Mouse (Mus musculus) hindbrain, embryonic 15.5 days (tissue): Measurements from ENCODE around the gene Dhx37. TPM values are rescaled to one million over a fixed set of nuclear protein-coding genes. Genes with fewer than 3 reads are reported as not detected.

Experiments
- ATAC-seq: fragments of 200-750 bp; cut with Nextera tagmentation; 2 replicates; pipeline ENCODE4 v1.8.0; 2017; ENCODE audit warnings: low read depth, moderate number of reproducible peaks, moderate TSS enrichment; ENCODE audit not compliant: low FRiP score
- H3K27ac ChIP-seq: fragments of 300-500 bp; sonication (generic); replicated peaks from 2 replicates; pipeline ENCODE4 v1.5.1; 2015; ENCODE audit warnings: mild to moderate bottlenecking, inconsistent platforms
- H3K27me3 ChIP-seq: fragments of 300-500 bp; sonication (generic); 2 replicates; pipeline ENCODE4 v1.6.1; 2015; ENCODE audit warnings: control low read depth, inconsistent platforms
- H3K36me3 ChIP-seq: fragments of 300-500 bp; sonication (generic); 2 replicates; pipeline ENCODE4 v1.6.1; 2015; ENCODE audit warnings: control low read depth, inconsistent platforms
- H3K4me1 ChIP-seq: fragments of 300-500 bp; sonication (generic); replicated peaks from 2 replicates; pipeline ENCODE4 v1.6.1; 2015; ENCODE audit warnings: control low read depth, inconsistent platforms
- H3K4me2 ChIP-seq: fragments of 300-500 bp; sonication (generic); 2 replicates; pipeline ENCODE4 v1.6.1; 2015; ENCODE audit warnings: moderate library complexity, mild to moderate bottlenecking, inconsistent platforms
- H3K4me3 ChIP-seq: fragments of 300-500 bp; sonication (generic); 2 replicates; pipeline ENCODE4 v1.5.1; 2015; ENCODE audit warnings: mild to moderate bottlenecking, inconsistent platforms
- H3K9ac ChIP-seq: fragments of 300-500 bp; sonication (generic); 2 replicates; pipeline ENCODE4 v1.6.1; 2015; ENCODE audit warnings: inconsistent platforms
- H3K9me3 ChIP-seq: fragments of 300-500 bp; sonication (generic); 2 replicates; pipeline ENCODE4 v1.6.1; 2016; ENCODE audit warnings: control low read depth, inconsistent platforms
- WGBS: fragments of 180-500 bp; shearing (Covaris S2); methylation state at CpG from one replicate; pipeline ENCODE4 v1.1.7; 2015; 5-methylcytosine and 5-hydroxymethylcytosine counted together
- polyA plus RNA-seq: library from polyadenylated mRNA; unstranded; fragments of >200 nt; fragmentation: Nextera tagmentation; extraction: Ambion mirVana; gene quantifications from 2 replicates; pipeline ENCODE4 v1.2.1, GENCODE M21; 2015

The Dhx37 gene
- polyA plus RNA-seq, 1 experiment from 2014 or later, result 10.9 TPM

- Histone ChIP-seq H3K36me3 (no peaks in the 10 kb centered on the region), H3K27me3 (no peaks in the 10 kb centered on the region), H3K4me3 (no peak overlapping the region), H3K4me1 (0 out of 2 replicates have a peak, but pooled peaks cover 3% of the 10 kb centered on the region), H3K27ac (no peak overlapping the region), H3K9me3 (no peaks in the 10 kb centered on the region), H3K4me2 (no peak overlapping the region), H3K9ac (no peak overlapping the region)
- ATAC-seq, result no peak
- WGBS, result 89% methylated on average over 4 of the region's 4 CpGs
These were observed 36.8 kb upstream of the Dhx37 start for GRCm38 (mm10) chr5:125470713-125471112.

GRCm38 (mm10) chr5:125467261-125467660 lies 33.3 kb upstream of the Dhx37 start:
- 89% methylated on average over 14 of the region's 14 CpGs for WGBS
- no peaks in the 10 kb centered on the region for H3K27me3 ChIP-seq
- no peaks in the 10 kb centered on the region for H3K9me3 ChIP-seq
- H3K4me3 ChIP-seq, result no peak overlapping the region
- H3K36me3 ChIP-seq, result no peaks in the 10 kb centered on the region
- H3K4me2 ChIP-seq, result no peak overlapping the region
- no peak for ATAC-seq
- no peak overlapping the region for H3K9ac ChIP-seq
- peaks cover 6% of the 10 kb centered on the region; the same call in 1 of the 2 replicates for H3K4me1 ChIP-seq
- H3K27ac ChIP-seq, result no peak overlapping the region

DNA sequence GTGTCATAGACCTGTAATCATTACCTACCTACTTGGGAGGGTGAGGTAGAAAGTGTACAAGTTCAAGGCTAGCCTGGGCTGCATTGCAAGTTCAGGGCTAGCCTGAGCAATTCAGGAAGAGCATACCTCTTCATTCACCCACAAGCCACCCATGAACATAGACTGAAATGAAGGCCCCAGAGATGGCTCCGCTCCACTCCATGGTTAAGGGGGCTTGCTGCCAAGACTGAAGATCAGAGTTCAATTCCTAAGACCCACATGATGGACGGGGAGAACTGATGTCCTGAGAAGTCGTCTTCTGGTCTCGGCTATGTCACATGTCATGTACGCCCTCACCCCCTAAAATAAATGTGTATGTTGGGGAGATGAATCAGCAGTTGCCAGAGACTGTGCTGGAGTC lies 32.6 kb upstream of the Dhx37 start:
- Histone ChIP-seq H3K9ac (no peak overlapping the region), H3K4me3 (no peak overlapping the region; the same call in 1 of the 2 replicates), H3K27me3 (no peaks in the 10 kb centered on the region), H3K27ac (peak overlapping the region; percentile 80), H3K9me3 (no peaks in the 10 kb centered on the region), H3K4me1 (peaks cover 6% of the 10 kb centered on the region; the same call in 1 of the 2 replicates), H3K4me2 (peak overlapping the region; percentile 57; the same call in 1 of the 2 replicates), H3K36me3 (no peaks in the 10 kb centered on the region)
- WGBS, result 91% methylated on average over 5 of the region's 5 CpGs
- ATAC-seq, result no peak

- H3K9ac ChIP-seq, result peak overlapping the region; percentile 35; the same call in 1 of the 2 replicates
- under 1% methylated on average over 25 of the region's 25 CpGs for WGBS
These were observed 31.8 kb upstream of the Dhx37 start for GRCm38 (mm10) chr5:125465701-125466106.

DNA sequence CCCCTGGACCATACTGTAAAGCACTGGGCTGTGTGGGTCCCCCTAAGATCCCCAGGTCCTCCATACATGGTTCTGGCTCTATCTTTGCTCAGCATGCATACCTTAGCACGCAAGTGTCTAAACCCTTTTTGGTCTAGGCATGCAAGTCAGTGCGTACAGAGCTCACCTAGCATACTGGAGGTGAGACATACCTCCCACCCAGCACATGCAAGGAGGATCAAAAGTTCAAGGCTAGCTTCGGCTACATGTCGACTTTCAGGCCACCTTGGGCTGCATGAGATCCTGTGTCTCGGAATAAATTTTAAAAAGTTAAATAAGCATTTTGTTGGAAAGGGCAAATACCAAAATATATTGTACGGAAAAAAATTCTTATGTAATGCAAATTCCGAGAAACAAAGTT lies 31.3 kb upstream of the Dhx37 start:
- H3K9ac ChIP-seq, result no peak overlapping the region
- H3K4me1 ChIP-seq, result peaks cover 6% of the 10 kb centered on the region; the same call in 1 of the 2 replicates
- WGBS, result 44% methylated on average over 7 of the region's 7 CpGs
- ATAC-seq, result peak; percentile 21
- no peaks in the 10 kb centered on the region for H3K27me3 ChIP-seq
- peak overlapping the region; percentile 37 for H3K4me3 ChIP-seq
- no peaks in the 10 kb centered on the region for H3K36me3 ChIP-seq
- H3K9me3 ChIP-seq, result no peaks in the 10 kb centered on the region
- peak overlapping the region; percentile 57 for H3K4me2 ChIP-seq
- H3K27ac ChIP-seq, result peak overlapping the region; percentile 59

More at GRCm38 (mm10) chr5:125465701-125466106, 31.8 kb upstream of the Dhx37 start:
- Histone ChIP-seq H3K27me3 (no peaks in the 10 kb centered on the region), H3K36me3 (no peaks in the 10 kb centered on the region), H3K4me3 (peak overlapping the region; percentile 37), H3K4me1 (peaks cover 6% of the 10 kb centered on the region; the same call in 1 of the 2 replicates), H3K27ac (peak overlapping the region; percentile 80), H3K4me2 (peak overlapping the region; percentile 57), H3K9me3 (no peaks in the 10 kb centered on the region)
- peak; percentile 99 for ATAC-seq

GRCm38 (mm10) chr5:125461868-125462445 lies 28.0 kb upstream of the Dhx37 start:
- Histone ChIP-seq H3K27ac (no peak overlapping the region), H3K9me3 (no peaks in the 10 kb centered on the region), H3K4me3 (no peak overlapping the region), H3K27me3 (no peaks in the 10 kb centered on the region), H3K9ac (no peak overlapping the region), H3K4me2 (no peak overlapping the region), H3K4me1 (peaks cover 6% of the 10 kb centered on the region; the same call in 1 of the 2 replicates), H3K36me3 (no peaks in the 10 kb centered on the region)
- WGBS, result 60% methylated on average over 10 of the region's 10 CpGs
- ATAC-seq, result no peak

DNA sequence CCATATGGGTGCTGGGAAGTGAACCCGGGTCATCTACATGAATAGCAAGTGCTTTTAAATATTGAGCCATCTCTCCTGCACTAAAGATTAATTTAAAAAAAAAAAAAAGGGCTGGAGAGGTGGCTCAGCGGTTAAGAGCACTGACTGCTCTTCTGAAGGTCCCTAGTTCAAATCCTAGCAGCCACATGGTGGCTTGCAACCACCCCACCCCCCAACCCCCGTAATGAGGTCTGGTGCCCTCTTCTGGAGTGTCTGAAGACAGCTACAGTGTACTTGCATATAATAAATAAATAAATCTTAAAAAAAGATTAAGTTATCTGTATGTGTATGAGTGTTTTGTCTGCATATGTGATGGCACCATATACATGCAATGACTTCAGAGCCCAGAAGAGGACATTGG lies 26.7 kb upstream of the Dhx37 start:
- peaks cover 9% of the 10 kb centered on the region; the same call in 1 of the 2 replicates for H3K36me3 ChIP-seq
- no peak overlapping the region for H3K9ac ChIP-seq
- peaks cover 6% of the 10 kb centered on the region; the same call in 1 of the 2 replicates for H3K4me1 ChIP-seq
- H3K9me3 ChIP-seq, result no peaks in the 10 kb centered on the region
- 81% methylated on average over 3 of the region's 3 CpGs for WGBS
- H3K27me3 ChIP-seq, result no peaks in the 10 kb centered on the region
- H3K27ac ChIP-seq, result no peak overlapping the region
- H3K4me3 ChIP-seq, result no peak overlapping the region
- H3K4me2 ChIP-seq, result no peak overlapping the region
- no peak for ATAC-seq

DNA sequence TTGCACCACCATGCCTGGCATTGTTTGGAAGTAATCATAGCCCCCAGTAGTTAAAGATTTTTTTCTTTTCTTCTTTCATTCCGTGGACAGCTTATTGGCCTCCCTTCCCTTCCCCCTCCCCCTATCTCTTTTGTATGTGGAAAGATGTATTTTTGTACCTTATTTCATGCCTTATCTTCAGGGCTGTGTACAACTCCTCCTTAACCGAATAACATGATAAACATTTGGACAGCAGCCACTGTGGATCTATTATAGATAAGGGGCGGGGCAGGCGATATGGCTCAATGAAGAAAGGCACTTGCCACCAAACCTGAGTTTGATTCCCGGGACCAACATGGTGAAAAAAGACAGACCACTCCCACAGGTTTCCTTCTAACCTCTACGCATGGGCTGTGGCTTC lies 23.6 kb upstream of the Dhx37 start:
- Histone ChIP-seq H3K27ac (no peak overlapping the region), H3K36me3 (peaks cover 31% of the 10 kb centered on the region), H3K4me2 (no peak overlapping the region), H3K4me1 (no peaks in the 10 kb centered on the region), H3K9ac (no peak overlapping the region), H3K4me3 (no peak overlapping the region), H3K27me3 (no peaks in the 10 kb centered on the region), H3K9me3 (no peaks in the 10 kb centered on the region)
- no peak for ATAC-seq
- 98% methylated on average over 6 of the region's 6 CpGs for WGBS

DNA sequence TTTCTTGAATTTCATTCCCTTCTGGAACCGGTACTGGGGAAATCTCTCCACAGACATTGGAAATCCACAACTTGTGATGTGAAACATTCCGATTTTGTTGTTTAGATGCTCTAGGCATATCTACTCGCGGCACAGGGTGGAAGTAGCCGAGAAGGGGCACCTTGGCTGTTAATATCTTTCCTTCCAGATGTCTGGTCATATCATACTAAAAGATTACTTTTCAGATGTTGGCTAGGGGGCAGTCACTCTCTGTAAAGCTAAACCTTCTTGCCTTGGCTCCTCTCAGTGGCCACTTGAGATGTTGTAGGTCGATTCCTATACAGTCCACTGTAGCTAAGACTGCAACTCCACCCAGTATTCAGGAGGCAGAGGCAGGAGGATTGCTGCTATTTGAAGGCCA lies 22.2 kb upstream of the Dhx37 start:
- WGBS, result 95% methylated on average over 6 of the region's 6 CpGs
- no peaks in the 10 kb centered on the region for H3K4me1 ChIP-seq
- no peak for ATAC-seq

DNA sequence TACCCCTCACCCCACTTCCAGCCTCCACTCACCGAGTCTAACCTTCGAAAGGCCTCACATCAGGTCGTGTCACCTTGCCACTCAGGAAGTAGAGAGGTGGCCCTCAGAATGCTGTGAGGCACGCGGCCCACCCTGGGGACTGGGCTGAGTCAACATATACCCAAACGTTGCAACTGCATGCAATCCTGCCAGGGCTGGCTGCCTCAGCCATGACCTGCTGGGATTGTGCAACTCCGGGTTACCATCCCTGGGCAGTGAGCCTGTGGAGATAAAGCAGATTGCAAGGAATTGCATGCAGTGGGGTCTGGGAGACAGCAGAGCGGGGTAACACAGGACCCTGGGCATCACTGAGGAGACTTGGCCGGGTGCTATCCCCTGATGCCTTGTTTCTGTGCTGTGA lies 18.7 kb upstream of the Dhx37 start:
- no peaks in the 10 kb centered on the region for H3K9me3 ChIP-seq
- H3K36me3 ChIP-seq, result peaks cover 32% of the 10 kb centered on the region
- no peak for ATAC-seq
- 94% methylated on average over 9 of the region's 9 CpGs for WGBS
- no peak overlapping the region for H3K4me2 ChIP-seq
- no peak overlapping the region for H3K4me3 ChIP-seq
- H3K27ac ChIP-seq, result no peak overlapping the region
- H3K27me3 ChIP-seq, result no peaks in the 10 kb centered on the region
- H3K9ac ChIP-seq, result no peak overlapping the region
- no peaks in the 10 kb centered on the region for H3K4me1 ChIP-seq

More for the DNA sequence above, 22.2 kb upstream of the Dhx37 start:
- no peak overlapping the region for H3K9ac ChIP-seq
- peaks cover 32% of the 10 kb centered on the region for H3K36me3 ChIP-seq
- H3K4me2 ChIP-seq, result no peak overlapping the region
- H3K27me3 ChIP-seq, result no peaks in the 10 kb centered on the region
- H3K27ac ChIP-seq, result no peak overlapping the region
- H3K4me3 ChIP-seq, result no peak overlapping the region
- H3K9me3 ChIP-seq, result no peaks in the 10 kb centered on the region

DNA sequence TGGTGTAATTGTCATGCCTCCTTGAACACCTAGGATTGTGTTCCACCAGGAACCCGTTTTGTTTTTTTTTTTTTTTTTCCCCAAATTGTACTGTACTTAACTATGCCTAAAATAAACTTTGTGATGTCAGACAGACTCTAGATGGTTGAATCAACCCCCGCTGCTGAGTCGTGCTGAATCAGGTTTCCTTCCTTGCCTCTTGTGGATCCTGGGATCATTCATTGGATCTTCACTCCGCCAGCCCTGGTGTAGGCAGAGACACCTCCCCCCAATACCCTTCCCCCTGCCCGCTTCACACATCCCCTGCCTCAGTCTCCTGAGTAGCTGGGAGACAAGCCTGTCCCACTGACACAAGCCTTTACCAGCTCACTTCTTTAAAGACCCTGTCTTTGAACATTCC lies 15.4 kb upstream of the Dhx37 start:
- ATAC-seq, result no peak
- H3K9me3 ChIP-seq, result no peaks in the 10 kb centered on the region

DNA sequence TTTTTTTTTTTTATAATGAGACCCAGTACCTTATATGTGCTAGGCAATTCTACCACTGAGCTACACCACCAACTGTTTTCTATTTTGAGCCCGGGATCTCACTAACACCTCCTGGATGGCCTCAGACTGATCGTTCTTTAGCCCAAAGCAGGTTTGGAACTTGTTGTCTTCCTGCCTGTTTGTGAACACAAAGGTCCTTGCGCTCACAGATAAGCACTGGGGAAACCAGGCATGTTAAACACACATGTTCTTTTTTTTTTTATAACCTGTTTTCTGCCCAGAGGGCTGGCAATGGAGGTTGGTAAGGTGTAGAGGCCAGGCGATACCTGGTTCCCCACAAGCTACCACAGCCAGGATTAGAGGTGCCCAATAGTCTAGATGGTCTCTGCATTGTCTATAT lies 14.7 kb upstream of the Dhx37 start:
- Histone ChIP-seq H3K4me3 (no peak overlapping the region), H3K4me1 (0 out of 2 replicates have a peak, but pooled peaks cover 2% of the 10 kb centered on the region), H3K27ac (no peak overlapping the region), H3K36me3 (0 out of 2 replicates have a peak, but pooled peaks cover 10% of the 10 kb centered on the region), H3K27me3 (no peaks in the 10 kb centered on the region), H3K9me3 (no peaks in the 10 kb centered on the region), H3K9ac (no peak overlapping the region), H3K4me2 (no peak overlapping the region)
- 93% methylated on average over 4 of the region's 4 CpGs for WGBS
- ATAC-seq, result no peak

More for the DNA sequence above, 15.4 kb upstream of the Dhx37 start:
- Histone ChIP-seq H3K27me3 (no peaks in the 10 kb centered on the region), H3K27ac (no peak overlapping the region), H3K4me2 (no peak overlapping the region), H3K4me3 (no peak overlapping the region), H3K9ac (no peak overlapping the region), H3K36me3 (peaks cover 13% of the 10 kb centered on the region; the same call in 1 of the 2 replicates), H3K4me1 (no peaks in the 10 kb centered on the region)
- WGBS, result 80% methylated on average over 5 of the region's 5 CpGs
